Mouse (Mus musculus) hindbrain, embryonic 13.5 days (tissue): ENCODE data around the gene Gm20388. TPM values are rescaled to one million over a fixed set of nuclear protein-coding genes. Genes with fewer than 3 reads are reported as not detected.

Source experiments
- ATAC-seq: fragments of 200-750 bp; cut with Nextera tagmentation; 2 replicates; pipeline ENCODE4 v1.8.0; 2017; ENCODE audit warnings: moderate TSS enrichment; ENCODE audit not compliant: low FRiP score
- H3K27ac ChIP-seq: fragments of 300-500 bp; sonication (generic); 2 replicates; pipeline ENCODE4 v1.5.1; 2015; ENCODE audit warnings: inconsistent platforms, mild to moderate bottlenecking, moderate library complexity
- H3K27me3 ChIP-seq: fragments of 300-500 bp; sonication (generic); 2 replicates; pipeline ENCODE4 v1.6.1; 2015; ENCODE audit warnings: mild to moderate bottlenecking, inconsistent platforms
- H3K36me3 ChIP-seq: fragments of 300-500 bp; sonication (generic); 2 replicates; pipeline ENCODE4 v1.6.1; 2015; ENCODE audit warnings: mild to moderate bottlenecking, inconsistent platforms
- H3K4me1 ChIP-seq: fragments of 300-500 bp; sonication (generic); replicated peaks from 2 replicates; pipeline ENCODE4 v1.6.1; 2015; ENCODE audit warnings: inconsistent platforms
- H3K4me2 ChIP-seq: fragments of 300-500 bp; sonication (generic); 2 replicates; pipeline ENCODE4 v1.6.1; 2015; ENCODE audit warnings: inconsistent platforms, mild to moderate bottlenecking, moderate library complexity
- H3K4me3 ChIP-seq: fragments of 300-500 bp; sonication (generic); 2 replicates; pipeline ENCODE4 v1.5.1; 2015; ENCODE audit warnings: mild to moderate bottlenecking, inconsistent platforms
- H3K9ac ChIP-seq: fragments of 300-500 bp; sonication (generic); 2 replicates; pipeline ENCODE4 v1.6.1; 2015; ENCODE audit warnings: mild to moderate bottlenecking, inconsistent platforms
- H3K9me3 ChIP-seq: fragments of 300-500 bp; sonication (generic); 2 replicates; pipeline ENCODE4 v1.6.1; 2016; ENCODE audit warnings: inconsistent platforms
- WGBS: fragments of 180-500 bp; shearing (Covaris S2); methylation state at CpG from one replicate; pipeline ENCODE4 v1.1.7; 2015; 5-methylcytosine and 5-hydroxymethylcytosine counted together
- polyA plus RNA-seq: library from polyadenylated mRNA; unstranded; fragments of >200 nt; fragmentation: Nextera tagmentation; extraction: Ambion mirVana; gene quantifications from 2 replicates; pipeline ENCODE4 v1.2.1, GENCODE M21; 2015

The Gm20388 gene
- polyA plus RNA-seq, 1 experiment from 2014 or later = 1.9 TPM

DNA sequence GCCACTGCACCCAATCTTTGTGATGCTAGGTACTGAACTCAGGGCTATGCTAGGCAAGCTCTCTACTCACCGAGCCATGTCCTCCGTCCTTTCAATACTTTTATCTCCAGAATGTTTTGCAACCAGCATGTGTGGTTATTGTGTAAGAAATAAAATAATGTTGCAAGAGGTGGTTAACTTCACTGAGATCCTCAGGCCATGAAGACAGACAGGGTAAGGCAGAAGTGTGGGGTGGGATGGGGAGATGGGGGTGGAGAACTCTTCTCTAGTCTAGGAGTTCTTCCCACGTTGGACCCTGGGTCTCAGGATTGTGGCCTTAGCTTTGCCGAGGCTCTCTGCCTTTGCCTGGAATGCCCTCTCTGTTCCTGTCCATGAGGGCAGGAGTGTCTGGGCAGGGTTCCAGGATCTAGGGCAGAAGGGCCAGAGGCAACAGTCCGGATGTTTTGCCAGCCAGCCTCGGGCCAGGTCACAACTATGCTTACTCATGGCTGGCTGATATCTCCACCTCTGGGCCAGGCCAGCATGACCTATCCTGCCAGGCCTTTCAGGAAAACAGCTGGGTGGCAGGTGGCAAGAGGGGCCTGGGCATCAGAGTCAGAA is 1785.0 kb downstream of the Gm20388 start:
- H3K27me3 ChIP-seq = no peaks in the 10 kb centered on the region
- no peaks in the 10 kb centered on the region for H3K36me3 ChIP-seq
- ATAC-seq = no peak
- H3K4me2 ChIP-seq = no peak overlapping the region
- H3K4me1 ChIP-seq = peaks cover 14% of the 10 kb centered on the region
- H3K27ac ChIP-seq = no peak overlapping the region
- H3K9me3 ChIP-seq = no peaks in the 10 kb centered on the region
- 85% methylated on average over 6 of the region's 6 CpGs for WGBS
- no peak overlapping the region for H3K9ac ChIP-seq
- no peak overlapping the region for H3K4me3 ChIP-seq

DNA sequence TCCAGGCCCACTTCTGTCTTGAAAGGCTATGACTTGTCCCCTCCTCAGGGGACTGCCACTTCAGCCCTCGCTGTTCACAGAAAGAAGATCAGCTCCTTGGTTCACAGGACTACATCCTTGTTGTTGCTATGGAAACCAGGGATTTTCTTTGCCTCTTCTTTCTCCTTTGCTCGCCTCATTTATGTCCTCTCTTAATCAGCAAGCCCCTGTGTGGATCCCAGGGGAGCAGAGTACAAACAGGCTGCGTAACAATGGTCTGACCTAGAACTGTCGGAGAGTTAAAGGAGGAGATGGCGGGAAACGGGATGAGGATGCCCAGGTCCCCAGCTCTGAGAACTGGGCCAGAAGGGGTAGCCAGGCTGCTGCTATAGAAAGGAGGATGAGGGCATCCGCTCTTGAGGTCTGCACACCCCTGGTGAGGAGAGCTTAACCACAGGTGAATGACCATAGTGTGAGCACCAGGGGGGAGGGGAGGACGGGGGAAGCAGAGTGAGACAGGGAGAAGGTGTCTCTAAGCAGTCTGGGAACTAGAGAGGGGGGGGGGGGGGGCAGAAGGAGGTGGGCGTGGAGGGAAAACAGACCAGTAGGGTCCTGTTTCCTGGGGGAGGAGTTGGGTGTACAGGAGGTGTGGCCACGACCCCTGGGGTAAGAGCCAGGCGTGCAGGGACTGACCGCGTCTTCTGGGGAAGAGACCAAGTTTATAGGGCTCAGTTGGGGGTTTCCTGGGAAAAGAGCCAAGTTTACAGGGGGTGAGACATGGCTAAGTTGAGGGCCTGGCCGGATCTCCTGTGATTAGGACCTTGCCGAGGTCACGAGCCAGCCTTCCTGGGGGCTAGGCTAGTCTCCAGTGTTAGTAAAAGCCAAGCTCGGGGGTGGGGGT is 1787.3 kb downstream of the Gm20388 start:
- Histone ChIP-seq H3K36me3 (no peaks in the 10 kb centered on the region), H3K4me3 (no peak overlapping the region), H3K4me1 (peaks cover 14% of the 10 kb centered on the region), H3K9ac (peak overlapping the region; percentile 29; the same call in 1 of the 2 replicates), H3K27ac (peak overlapping the region; percentile 86), H3K9me3 (no peaks in the 10 kb centered on the region), H3K27me3 (no peaks in the 10 kb centered on the region), H3K4me2 (peak overlapping the region; percentile 42)
- WGBS = 2% methylated on average over 16 of the region's 17 CpGs
- ATAC-seq = peak; percentile 66

DNA sequence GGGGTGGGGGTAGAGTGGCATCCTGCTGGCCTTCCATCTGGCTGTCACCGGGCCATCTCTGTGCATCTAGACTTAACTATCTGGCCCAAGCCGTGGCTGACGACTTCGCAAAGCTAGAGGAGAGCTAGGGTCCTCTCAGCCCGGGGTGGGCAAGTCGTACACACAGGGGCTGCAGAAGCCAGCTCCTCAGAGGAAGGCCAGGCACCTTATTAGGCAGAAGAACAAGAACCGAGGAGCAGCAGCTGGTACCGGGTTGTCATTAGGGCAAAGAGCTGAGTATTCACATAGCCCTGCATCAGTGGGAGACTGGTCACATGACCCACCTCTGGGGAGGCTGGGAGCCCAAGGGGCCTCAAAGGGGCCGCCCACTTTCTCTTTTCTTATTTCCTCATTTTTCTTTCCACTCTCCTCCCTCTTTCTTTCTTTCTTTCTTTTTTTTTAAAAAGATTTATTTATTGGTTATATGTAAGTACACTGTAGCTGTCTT is 1788.0 kb downstream of the Gm20388 start:
- Histone ChIP-seq H3K27me3 (no peaks in the 10 kb centered on the region), H3K4me1 (peaks cover 14% of the 10 kb centered on the region), H3K27ac (peak overlapping the region; percentile 86), H3K9me3 (no peaks in the 10 kb centered on the region), H3K4me3 (no peak overlapping the region), H3K9ac (peak overlapping the region; percentile 29; the same call in 1 of the 2 replicates), H3K4me2 (peak overlapping the region; percentile 42), H3K36me3 (no peaks in the 10 kb centered on the region)
- 10% methylated on average over 9 of the region's 9 CpGs for WGBS
- peak; percentile 49 for ATAC-seq

DNA sequence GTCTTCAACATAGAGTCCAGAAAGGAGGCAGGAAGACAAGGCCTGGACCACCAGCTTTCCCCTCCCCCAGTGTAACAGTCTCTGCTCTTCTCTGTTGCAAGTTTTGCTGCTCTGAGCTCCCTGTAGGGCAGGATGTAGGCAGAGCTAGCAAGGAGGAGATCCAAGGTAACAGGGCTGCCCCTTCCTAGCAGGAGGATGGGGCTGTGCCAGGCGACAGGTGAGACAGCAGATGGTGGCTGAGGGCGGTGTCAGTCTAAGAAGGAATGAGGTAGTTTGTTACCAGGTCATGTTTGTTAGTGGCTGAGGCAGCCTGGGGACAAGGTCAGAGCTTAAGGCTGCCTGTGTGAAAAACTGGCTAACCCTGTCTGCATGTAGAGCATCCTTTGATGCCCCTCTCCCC is 1789.3 kb downstream of the Gm20388 start:
- ATAC-seq = no peak
- WGBS = 90% methylated on average over 2 of the region's 2 CpGs
- H3K36me3 ChIP-seq = no peaks in the 10 kb centered on the region
- H3K9ac ChIP-seq = no peak overlapping the region
- peaks cover 14% of the 10 kb centered on the region for H3K4me1 ChIP-seq
- H3K9me3 ChIP-seq = no peaks in the 10 kb centered on the region
- no peaks in the 10 kb centered on the region for H3K27me3 ChIP-seq
- no peak overlapping the region for H3K27ac ChIP-seq
- H3K4me3 ChIP-seq = no peak overlapping the region
- no peak overlapping the region for H3K4me2 ChIP-seq

DNA sequence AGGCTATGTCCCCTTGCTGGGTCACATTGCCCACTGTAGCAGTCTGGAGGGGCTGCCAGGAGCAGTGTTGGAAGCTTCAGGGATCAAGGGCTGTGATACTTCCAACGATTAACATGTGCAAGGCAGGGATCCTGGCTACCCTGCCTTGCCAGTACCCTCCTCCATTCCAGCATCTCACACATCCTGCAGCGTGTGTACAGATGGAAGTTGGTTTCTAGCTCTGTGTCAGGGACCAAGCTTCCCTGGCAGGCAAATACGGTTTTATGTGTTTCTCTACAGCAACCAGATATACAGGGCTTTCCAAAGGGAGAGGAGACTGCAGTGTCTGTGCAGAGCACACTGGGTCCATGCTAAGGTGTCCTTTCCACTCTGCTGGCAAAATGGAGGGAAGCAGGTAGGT is 1794.5 kb downstream of the Gm20388 start:
- 72% methylated on average over 3 of the region's 3 CpGs for WGBS

DNA sequence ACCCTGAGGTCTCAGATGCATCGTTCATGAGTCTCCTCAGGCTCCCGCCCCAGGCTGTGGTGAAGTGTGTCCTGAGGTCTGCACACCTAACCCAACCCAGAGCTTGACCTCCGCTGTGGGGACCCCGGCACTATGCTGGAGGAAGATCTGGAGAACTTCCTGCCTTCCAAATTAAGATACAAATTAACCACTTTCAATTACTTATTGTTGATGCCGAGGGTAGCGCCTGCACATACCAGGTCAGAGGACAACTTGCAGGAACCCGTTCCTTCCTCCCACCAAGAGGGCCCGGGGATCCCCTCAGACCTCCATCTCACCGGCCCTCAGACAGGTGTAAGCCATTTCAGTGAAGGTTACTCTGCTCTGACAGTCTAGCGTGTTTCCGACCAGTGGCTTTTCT is 1796.3 kb downstream of the Gm20388 start:
- Histone ChIP-seq H3K4me2 (no peak overlapping the region), H3K27me3 (0 out of 2 replicates have a peak, but pooled peaks cover 11% of the 10 kb centered on the region), H3K9me3 (no peaks in the 10 kb centered on the region), H3K4me1 (no peaks in the 10 kb centered on the region), H3K4me3 (no peak overlapping the region), H3K9ac (no peak overlapping the region), H3K36me3 (no peaks in the 10 kb centered on the region), H3K27ac (no peak overlapping the region)
- 89% methylated on average over 11 of the region's 11 CpGs for WGBS
- no peak for ATAC-seq

More for the DNA sequence above, 1794.5 kb downstream of the Gm20388 start:
- Histone ChIP-seq H3K4me1 (no peaks in the 10 kb centered on the region), H3K27me3 (0 out of 2 replicates have a peak, but pooled peaks cover 11% of the 10 kb centered on the region), H3K9me3 (no peaks in the 10 kb centered on the region), H3K27ac (no peak overlapping the region), H3K4me2 (no peak overlapping the region), H3K4me3 (no peak overlapping the region), H3K9ac (peak overlapping the region; percentile 5; the same call in 1 of the 2 replicates), H3K36me3 (no peaks in the 10 kb centered on the region)
- no peak for ATAC-seq

DNA sequence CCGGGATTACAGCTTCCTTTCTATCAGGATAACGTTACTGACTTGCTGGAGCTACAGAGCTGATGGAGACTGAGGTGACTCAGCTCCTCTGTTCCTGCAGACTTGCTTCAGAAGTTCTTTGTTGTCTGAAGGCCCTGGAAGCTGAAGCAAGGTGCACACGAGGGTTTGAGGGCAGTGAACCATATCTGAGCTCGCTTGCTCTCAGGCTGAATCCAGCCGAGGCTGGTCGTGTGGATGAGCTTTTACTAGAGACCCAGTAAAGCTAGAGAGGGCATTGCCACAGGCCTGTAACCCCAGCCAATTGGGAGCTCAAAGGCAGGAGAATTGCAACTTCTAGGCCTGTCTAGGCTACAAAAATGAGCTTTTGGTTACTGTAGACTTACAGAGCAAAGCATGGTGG is 1797.8 kb downstream of the Gm20388 start:
- H3K4me3 ChIP-seq = no peak overlapping the region
- H3K27me3 ChIP-seq = peaks cover 12% of the 10 kb centered on the region; the same call in 1 of the 2 replicates
- H3K9ac ChIP-seq = no peak overlapping the region
- ATAC-seq = no peak
- H3K4me1 ChIP-seq = no peaks in the 10 kb centered on the region
- H3K4me2 ChIP-seq = no peak overlapping the region
- no peak overlapping the region for H3K27ac ChIP-seq
- 54% methylated on average over 6 of the region's 6 CpGs for WGBS
- no peaks in the 10 kb centered on the region for H3K36me3 ChIP-seq
- no peaks in the 10 kb centered on the region for H3K9me3 ChIP-seq

DNA sequence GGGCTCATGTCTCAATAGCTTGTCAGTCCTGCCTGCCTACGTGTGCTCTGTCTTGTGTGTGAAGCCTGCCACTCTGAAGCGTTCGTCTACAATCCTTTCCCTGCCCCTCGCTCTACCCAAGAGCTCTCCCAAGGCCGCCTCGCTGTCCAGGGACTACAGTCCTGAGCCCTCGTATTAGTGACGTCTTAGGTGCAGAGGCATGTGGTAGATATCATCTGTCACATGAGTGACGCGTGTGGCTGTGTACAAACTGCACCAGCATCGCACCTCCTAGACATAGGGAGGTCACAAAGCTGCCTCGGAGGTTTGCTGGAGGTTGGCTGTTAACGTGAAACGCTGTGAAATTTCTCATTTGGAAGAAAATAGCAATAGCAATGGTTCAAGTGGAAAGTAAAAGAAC is 1806.9 kb downstream of the Gm20388 start:
- H3K36me3 ChIP-seq = no peaks in the 10 kb centered on the region
- WGBS = 47% methylated on average over 14 of the region's 14 CpGs
- peak overlapping the region; percentile 12; the same call in 1 of the 2 replicates for H3K4me3 ChIP-seq
- H3K27me3 ChIP-seq = peaks cover 31% of the 10 kb centered on the region
- peak overlapping the region; percentile 65 for H3K27ac ChIP-seq
- H3K4me2 ChIP-seq = peak overlapping the region; percentile 44
- H3K9ac ChIP-seq = peak overlapping the region; percentile 61
- H3K9me3 ChIP-seq = no peaks in the 10 kb centered on the region
- peaks cover 20% of the 10 kb centered on the region for H3K4me1 ChIP-seq
- peak; percentile 70 for ATAC-seq

DNA sequence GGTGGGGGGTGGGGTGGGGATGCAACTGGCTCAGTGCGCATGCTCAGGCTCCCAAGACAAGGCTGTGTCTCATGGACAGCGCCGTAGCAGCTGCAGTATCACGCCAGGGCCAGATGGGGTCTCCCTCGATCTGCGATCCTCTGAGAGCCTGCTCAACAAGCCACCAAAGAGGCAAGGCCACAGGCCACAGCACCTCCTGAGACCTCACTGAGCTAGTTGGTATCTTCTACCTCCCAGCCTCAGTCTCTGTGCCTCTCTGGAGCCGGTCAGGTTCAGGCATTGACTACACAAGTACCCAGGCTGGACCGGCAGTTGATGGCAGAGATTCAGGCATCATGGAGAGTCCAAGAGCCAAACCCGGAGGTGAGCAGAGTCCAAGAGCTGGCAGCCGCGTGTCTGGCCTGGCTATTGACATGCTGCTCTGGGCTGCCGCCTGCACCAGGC is 1807.4 kb downstream of the Gm20388 start:
- Histone ChIP-seq H3K36me3 (no peaks in the 10 kb centered on the region), H3K27me3 (peaks cover 31% of the 10 kb centered on the region), H3K9ac (peak overlapping the region; percentile 61; the same call in 1 of the 2 replicates), H3K27ac (peak overlapping the region; percentile 65), H3K4me1 (peaks cover 20% of the 10 kb centered on the region), H3K9me3 (no peaks in the 10 kb centered on the region), H3K4me3 (peak overlapping the region; percentile 12; the same call in 1 of the 2 replicates), H3K4me2 (peak overlapping the region; percentile 44)
- WGBS = 32% methylated on average over 12 of the region's 12 CpGs
- ATAC-seq = peak; percentile 88

DNA sequence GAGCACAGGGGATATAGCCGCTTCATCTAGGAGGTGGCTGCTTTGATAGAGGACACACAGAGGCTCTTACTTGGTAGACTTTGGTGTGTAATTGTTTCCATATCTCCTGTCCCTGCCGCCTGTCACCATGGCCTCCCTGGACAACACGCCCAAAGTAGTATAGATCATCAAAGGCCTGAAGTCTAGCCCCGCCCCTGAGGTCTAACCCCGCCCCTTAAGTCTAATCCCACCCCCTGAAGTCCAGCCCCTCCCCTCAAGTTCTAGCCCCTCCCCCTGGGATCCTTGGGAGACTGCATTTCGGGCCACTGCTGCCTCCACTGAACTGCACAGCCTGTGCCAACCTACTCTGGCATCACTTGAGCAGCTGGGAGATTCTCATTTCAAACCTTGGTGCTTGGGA is 1808.3 kb downstream of the Gm20388 start:
- Histone ChIP-seq H3K4me3 (no peak overlapping the region), H3K27ac (no peak overlapping the region), H3K4me1 (peaks cover 25% of the 10 kb centered on the region), H3K4me2 (no peak overlapping the region), H3K9me3 (no peaks in the 10 kb centered on the region), H3K27me3 (peaks cover 24% of the 10 kb centered on the region), H3K36me3 (no peaks in the 10 kb centered on the region), H3K9ac (no peak overlapping the region)
- WGBS = 58% methylated on average over 6 of the region's 6 CpGs
- ATAC-seq = no peak

DNA sequence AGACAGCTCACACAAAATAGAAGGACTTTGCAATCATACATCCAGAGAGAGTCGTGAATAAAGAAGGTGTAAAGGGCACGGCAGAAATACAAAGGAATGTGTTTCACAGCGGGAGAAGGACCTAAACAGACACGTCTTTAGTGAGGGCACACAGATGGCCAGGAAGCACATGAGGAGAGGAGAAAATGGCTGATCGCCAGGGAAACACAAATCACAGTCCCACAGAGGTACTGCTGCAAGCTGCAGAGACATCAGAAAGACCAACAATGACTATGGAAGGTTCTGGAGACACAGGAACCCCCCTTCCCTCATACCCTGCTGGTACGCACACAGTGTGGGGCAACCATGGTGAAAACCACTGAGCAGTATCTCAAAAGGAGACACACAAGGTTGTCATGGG is 1810.4 kb downstream of the Gm20388 start:
- H3K9ac ChIP-seq = no peak overlapping the region
- H3K27me3 ChIP-seq = peaks cover 18% of the 10 kb centered on the region; the same call in 1 of the 2 replicates
- peaks cover 17% of the 10 kb centered on the region for H3K4me1 ChIP-seq
- H3K9me3 ChIP-seq = no peaks in the 10 kb centered on the region
- WGBS = 44% methylated on average over 6 of the region's 6 CpGs
- H3K4me3 ChIP-seq = no peak overlapping the region
- no peak overlapping the region for H3K27ac ChIP-seq
- no peaks in the 10 kb centered on the region for H3K36me3 ChIP-seq
- no peak overlapping the region for H3K4me2 ChIP-seq
- ATAC-seq = no peak

DNA sequence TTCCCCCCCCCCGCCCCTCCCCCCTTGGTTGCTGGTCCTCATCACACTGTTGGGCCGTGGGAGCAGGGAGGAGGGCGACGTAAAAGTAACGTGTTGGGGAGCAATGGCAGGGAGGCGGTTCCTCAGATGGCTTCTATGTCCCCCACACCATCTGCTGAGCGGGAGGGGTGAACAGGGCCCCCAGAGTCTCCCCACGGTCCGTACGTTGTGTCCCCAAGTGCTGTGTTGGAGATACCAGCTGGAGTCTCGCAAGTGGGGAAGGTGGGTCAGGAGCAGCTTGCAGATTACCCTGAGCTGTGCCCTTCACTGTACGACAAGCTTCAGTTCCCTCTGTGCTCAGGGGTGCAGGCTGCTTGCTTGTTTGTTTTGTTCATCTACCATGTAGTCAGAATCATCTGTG is 1813.2 kb downstream of the Gm20388 start:
- Histone ChIP-seq H3K4me2 (no peak overlapping the region), H3K36me3 (no peaks in the 10 kb centered on the region), H3K9ac (no peak overlapping the region; the same call in 1 of the 2 replicates), H3K27me3 (peaks cover 27% of the 10 kb centered on the region), H3K4me3 (no peak overlapping the region), H3K4me1 (0 out of 2 replicates have a peak, but pooled peaks cover 5% of the 10 kb centered on the region), H3K27ac (no peak overlapping the region), H3K9me3 (no peaks in the 10 kb centered on the region)
- ATAC-seq = no peak
- 69% methylated on average over 12 of the region's 12 CpGs for WGBS
